Mouse (Mus musculus) lung, postnatal 14 days (tissue): ENCODE results near the gene Gabra5.

ENCODE experiments used
- DNase-seq: peaks from one replicate; pipeline ENCODE4 v3.0.0; 2021

The Gabra5 gene

DNA sequence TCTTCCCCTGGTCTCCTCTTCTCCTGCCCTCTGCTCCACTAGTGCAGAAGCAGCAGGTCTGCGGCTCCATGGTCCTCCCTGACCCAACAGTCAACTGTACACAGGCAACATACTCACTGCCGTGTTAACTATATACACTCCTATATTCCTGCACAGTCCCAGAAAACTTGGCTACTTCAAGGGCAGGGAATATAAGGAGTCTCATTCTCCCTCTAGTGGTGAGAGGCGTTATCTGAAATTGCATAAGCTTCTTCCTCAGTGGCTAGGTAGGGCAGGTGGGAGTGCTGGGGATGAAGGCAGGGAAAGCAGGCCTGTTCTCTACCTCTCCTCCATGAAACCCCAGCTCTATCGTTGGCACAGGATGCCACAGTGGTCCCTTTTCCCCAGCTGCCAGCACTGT, 125.7 kb downstream of the Gabra5 start:
- DNase-seq = no peak

DNA sequence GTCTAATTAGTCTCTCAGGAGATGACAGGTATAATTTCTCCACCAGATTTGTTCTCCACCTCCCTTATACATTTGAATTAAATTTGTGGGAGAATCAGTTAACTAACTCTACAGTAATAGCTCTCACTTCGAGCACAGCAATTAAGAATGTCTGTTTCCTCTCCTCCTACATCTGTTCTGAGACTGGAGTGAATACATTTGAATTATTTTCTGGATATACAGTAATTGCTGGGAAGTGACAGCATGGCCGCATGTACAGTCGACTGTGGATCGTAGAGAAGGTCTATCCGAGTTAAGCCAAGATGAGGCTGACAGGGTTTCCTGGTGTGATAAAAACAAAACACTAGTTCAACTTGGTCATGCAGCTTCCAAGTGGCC, 143.9 kb downstream of the Gabra5 start:
- no peak for DNase-seq

- no peak for DNase-seq
Observed at GRCm38 (mm10) chr7:57365134-57366012, 144.5 kb downstream of the Gabra5 start.

GRCm38 (mm10) chr7:57363812-57364211, 146.0 kb downstream of the Gabra5 start:
- DNase-seq = no peak

- no peak for DNase-seq
Observed at GRCm38 (mm10) chr7:57357871-57358540, 151.9 kb downstream of the Gabra5 start.
